Mouse (Mus musculus) G1E-ER4 (cell line): ENCODE results near the gene Ubr4. TPM values are rescaled to one million over a fixed set of nuclear protein-coding genes. Genes with fewer than 3 reads are reported as not detected.

Experiments used
- GATA1 ChIP-seq: IDR thresholded peaks from one replicate; pipeline ENCODE4 v1.8.0; 2012; ENCODE audit warnings: low read length, inconsistent platforms
- polyA plus RNA-seq: library from polyadenylated mRNA; stranded (reverse); fragments of >175 nt; gene quantifications from 2 replicates; pipeline ENCODE4 v1.2.3, GENCODE M21; 2012

Ubr4 gene
- polyA plus RNA-seq, 1 experiment = 110 TPM

DNA sequence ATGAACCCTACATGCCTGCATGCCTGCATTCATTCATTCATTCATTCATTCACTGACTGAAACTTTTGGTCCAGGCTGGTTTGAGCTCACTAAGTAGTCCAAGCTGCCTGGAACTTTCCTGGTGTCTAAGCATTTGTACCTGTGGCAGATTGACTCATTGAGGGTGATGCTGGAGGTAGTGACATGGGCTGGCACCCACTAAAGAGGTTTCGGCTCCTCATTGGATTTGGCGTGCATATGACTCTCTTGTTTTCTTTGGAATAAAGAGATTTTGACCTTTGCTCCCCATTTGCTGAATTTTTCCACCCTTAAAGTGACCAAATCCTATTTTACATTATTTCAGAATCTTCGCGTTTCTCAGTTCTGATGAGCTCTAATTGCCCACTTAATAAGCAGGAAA, 37.1 kb downstream of the Ubr4 start:
- TF ChIP-seq GATA1 = no peak

- no peak for TF ChIP-seq GATA1
Observed at GRCm38 (mm10) chr4:139395431-139395830, 43.0 kb downstream of the Ubr4 start.

GRCm38 (mm10) chr4:139400487-139400886, 48.1 kb downstream of the Ubr4 start:
- no peak for TF ChIP-seq GATA1

GRCm38 (mm10) chr4:139403214-139403613, 50.8 kb downstream of the Ubr4 start:
- TF ChIP-seq GATA1 = no peak

GRCm38 (mm10) chr4:139411351-139411750, 58.9 kb downstream of the Ubr4 start:
- TF ChIP-seq GATA1 = no peak

DNA sequence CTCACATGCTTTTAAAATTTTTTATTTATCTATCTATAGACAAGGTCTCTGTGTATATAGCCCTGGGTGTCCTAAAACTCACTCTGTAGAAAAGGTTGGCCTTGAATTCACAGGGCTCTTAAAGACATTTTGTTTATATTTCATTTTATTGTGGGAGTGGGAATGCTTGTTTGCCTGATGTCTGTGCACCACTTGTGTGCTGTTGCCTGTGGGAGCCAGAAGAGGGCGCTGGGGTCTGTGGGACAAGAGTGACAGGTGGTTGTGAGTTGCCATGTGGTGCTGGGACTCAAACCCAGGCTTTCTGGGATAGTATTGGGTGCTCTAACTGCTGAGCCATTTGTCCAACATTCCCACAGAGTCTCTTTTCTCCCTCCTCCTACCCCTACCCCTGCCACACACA, 65.5 kb downstream of the Ubr4 start:
- TF ChIP-seq GATA1 = no peak

GRCm38 (mm10) chr4:139421621-139422020, 69.2 kb downstream of the Ubr4 start:
- no peak for TF ChIP-seq GATA1

- TF ChIP-seq GATA1 = no peak
Observed at GRCm38 (mm10) chr4:139422409-139422808, 70.0 kb downstream of the Ubr4 start.

- TF ChIP-seq GATA1 = no peak
Observed at GRCm38 (mm10) chr4:139423270-139423669, 70.9 kb downstream of the Ubr4 start.

GRCm38 (mm10) chr4:139430176-139430575, 77.8 kb downstream of the Ubr4 start:
- TF ChIP-seq GATA1 = no peak

- TF ChIP-seq GATA1 = no peak
Observed at GRCm38 (mm10) chr4:139430891-139431290, 78.5 kb downstream of the Ubr4 start.

DNA sequence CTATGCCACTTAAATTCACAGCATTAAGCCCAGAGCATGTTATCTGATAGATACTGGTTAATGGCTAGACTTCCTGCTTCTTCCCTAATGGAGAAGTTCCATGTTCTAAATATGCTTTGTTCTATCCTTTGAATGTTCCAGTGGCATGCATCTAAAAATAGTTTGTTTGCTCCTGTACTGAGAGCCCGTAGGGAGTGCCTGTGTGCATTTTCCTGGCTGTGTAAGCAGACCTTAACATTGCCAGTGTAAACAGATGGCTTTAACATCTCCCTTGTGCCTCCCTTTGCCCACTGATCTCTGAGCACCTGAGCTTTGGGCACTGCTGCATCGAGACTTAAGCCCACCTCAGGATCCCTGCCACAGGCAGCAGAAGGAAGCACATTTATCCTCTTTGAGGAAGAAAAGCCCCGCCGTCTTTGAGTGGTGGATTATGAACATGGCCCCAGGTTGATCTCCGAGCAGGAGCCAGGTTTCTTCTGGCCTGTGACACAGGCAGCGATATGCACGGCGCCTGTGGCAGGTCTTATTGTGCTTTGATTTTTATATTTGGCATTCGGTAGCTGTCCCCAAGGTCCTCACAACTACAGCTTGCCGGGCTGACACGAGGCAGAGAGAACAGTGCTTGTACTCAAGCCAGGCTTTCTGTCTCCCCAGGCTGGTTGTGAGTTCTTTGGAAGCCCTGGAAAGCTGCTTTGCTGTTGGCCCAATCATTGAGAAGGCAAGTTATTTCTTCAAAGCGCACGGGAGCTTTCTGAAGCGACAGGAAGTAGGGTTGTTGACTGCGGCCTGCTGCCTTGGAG, 80.8 kb downstream of the Ubr4 start:
- no peak for TF ChIP-seq GATA1

GRCm38 (mm10) chr4:139441244-139441643, 88.8 kb downstream of the Ubr4 start:
- TF ChIP-seq GATA1 = no peak

DNA sequence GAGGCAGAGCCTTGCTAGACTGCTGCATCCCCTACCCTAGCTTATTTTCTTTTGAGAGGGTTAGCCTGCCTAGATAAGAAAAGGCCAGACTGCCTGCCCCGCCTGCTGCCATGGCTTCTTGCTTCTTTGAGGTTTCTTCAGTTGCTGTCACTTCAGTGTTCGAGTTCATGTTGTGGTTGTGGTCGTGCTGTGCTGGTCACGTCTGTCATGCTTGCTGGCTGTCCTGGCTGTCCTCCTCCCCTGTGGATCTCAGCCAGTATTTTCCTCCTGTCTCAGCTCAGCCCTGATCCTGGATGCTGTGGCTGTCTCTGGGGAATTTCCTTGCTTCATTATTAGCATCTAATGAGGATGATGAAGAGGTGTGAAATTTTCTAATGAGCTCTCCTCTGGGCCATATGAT, 89.4 kb downstream of the Ubr4 start:
- TF ChIP-seq GATA1 = no peak

- TF ChIP-seq GATA1 = no peak
Observed at GRCm38 (mm10) chr4:139442391-139443355, 90.3 kb downstream of the Ubr4 start.

DNA sequence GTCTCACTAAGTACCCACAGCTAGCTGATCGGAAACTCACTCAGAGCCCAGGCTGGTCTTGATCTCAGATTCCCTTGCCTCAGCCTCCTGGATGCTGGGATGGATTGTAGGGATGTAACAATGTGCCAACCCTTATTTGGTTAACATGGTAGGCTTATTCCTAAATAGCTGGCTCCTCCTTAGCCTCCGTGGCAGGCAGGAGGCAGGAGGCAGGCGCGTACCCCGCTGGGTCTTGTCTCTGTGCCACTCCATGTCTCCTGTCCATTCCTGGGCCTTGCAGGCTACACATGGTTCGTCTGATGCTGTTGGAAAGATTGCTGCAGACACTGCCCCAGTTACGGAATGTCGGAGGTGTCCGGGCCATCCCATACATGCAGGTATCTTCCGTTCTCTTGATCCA, 91.9 kb downstream of the Ubr4 start:
- no peak for TF ChIP-seq GATA1
